Comparison of ENCODE assay signal across 10 mouse cellular contexts in genomic region chr15:103518600-103519385, GRCm38 (mm10). TPM values are rescaled to one million over a fixed set of nuclear protein-coding genes. Genes with fewer than 3 reads are reported as not detected.
DNase-seq lines count a peak whose midpoint lies in the region; ATAC-seq and TF ChIP-seq lines count a peak whose summit lies in the region.
"Had no signal": no experiment of that assay in that cellular context is flagged by ENCODE, and none has a peak within 500 bp of the region (broad histone marks: within the 10 kb centered on the region; RNA-seq: fewer than 3 reads in every experiment).

No protein-coding gene starts in this region.

- peak overlapping the region; percentile 4; the same call in 1 of the 2 replicates for H3K27ac ChIP-seq in stomach, embryonic 14.5 days (ENCODE audit: low read length)
- H3K27ac ChIP-seq in stomach, postnatal 0 days (replicated peaks), result no peak overlapping the region
- peak overlapping the region; percentile 63 for H3K27ac ChIP-seq in embryonic facial prominence, embryonic 12.5 days
- H3K27ac ChIP-seq in hindbrain, postnatal 0 days, result peak overlapping the region; percentile 85
- H3K27ac ChIP-seq: limb, embryonic 13.5 days had no signal

- WGBS in stomach, embryonic 14.5 days, result 28% methylated on average over 5 of the region's 5 CpGs
- WGBS in stomach, postnatal 0 days, result 19% methylated on average over 5 of the region's 5 CpGs
- WGBS in embryonic facial prominence, embryonic 12.5 days, result 13% methylated on average over 5 of the region's 5 CpGs
- WGBS in hindbrain, postnatal 0 days, result 1% methylated on average over 5 of the region's 5 CpGs

- DNase-seq in stomach, postnatal 0 days (ENCODE audit: low spot score), result no peak
- DNase-seq in hindbrain, postnatal 0 days (ENCODE audit: low spot score), result peak; percentile 81
- DNase-seq in gastrocnemius, postnatal 25 days, result no peak
- no peak for DNase-seq in c-Kit-positive CD71-positive TER-119-positive erythroid progenitor cells, embryonic 14.5 days (ENCODE audit: low spot score)

- H3K9me3 ChIP-seq in stomach, embryonic 14.5 days (ENCODE audit: control insufficient read depth, low read depth, low read length), result no peaks in the 10 kb centered on the region
- H3K9me3 ChIP-seq in stomach, postnatal 0 days (ENCODE audit: control insufficient read depth, low read length), result no peaks in the 10 kb centered on the region
- H3K9me3 ChIP-seq in embryonic facial prominence, embryonic 12.5 days, result no peaks in the 10 kb centered on the region
- no peaks in the 10 kb centered on the region for H3K9me3 ChIP-seq in hindbrain, postnatal 0 days (ENCODE audit: low read length)
- H3K9me3 ChIP-seq: limb, embryonic 13.5 days had no signal

- no peak for ATAC-seq in stomach, embryonic 14.5 days (ENCODE audit: insufficient number of reproducible peaks, insufficient read depth, low FRiP score, low read depth)
- ATAC-seq in stomach, postnatal 0 days (ENCODE audit: low FRiP score, low TSS enrichment), result no peak
- ATAC-seq in embryonic facial prominence, embryonic 12.5 days (ENCODE audit: insufficient number of reproducible peaks, insufficient read depth, low FRiP score, low TSS enrichment), result peak; percentile 63
- peak; percentile 67 for ATAC-seq in hindbrain, postnatal 0 days
- no peak for ATAC-seq in megakaryocyte, adult 5-6 weeks (ENCODE audit: poor library complexity, severe bottlenecking)
- ATAC-seq: intestine, embryonic 16.5 days had no signal

- H3K27me3 ChIP-seq in stomach, embryonic 14.5 days (ENCODE audit: control insufficient read depth, insufficient read depth, low read length), result no peaks in the 10 kb centered on the region
- no peaks in the 10 kb centered on the region for H3K27me3 ChIP-seq in stomach, postnatal 0 days (ENCODE audit: control insufficient read depth, insufficient read depth, low read length)
- H3K27me3 ChIP-seq in embryonic facial prominence, embryonic 12.5 days, result no peaks in the 10 kb centered on the region
- H3K27me3 ChIP-seq in hindbrain, postnatal 0 days (ENCODE audit: insufficient read depth, low read length), result no peaks in the 10 kb centered on the region
- H3K27me3 ChIP-seq: limb, embryonic 13.5 days had no signal

- TF ChIP-seq EP300 in stomach, postnatal 0 days (optimal IDR thresholded peaks at IDR 0.05), result no peak

- no peak for TF ChIP-seq CTCF in stomach, postnatal 0 days (IDR thresholded peaks at IDR 0.05; ENCODE audit: low read depth)
- no peak for TF ChIP-seq CTCF in hindbrain, postnatal 0 days (IDR thresholded peaks at IDR 0.05; ENCODE audit: low read depth)

- peaks cover 17% of the 10 kb centered on the region; the same call in 1 of the 2 replicates for H3K4me1 ChIP-seq in stomach, embryonic 14.5 days (ENCODE audit: control insufficient read depth, insufficient read depth, low read length)
- no peaks in the 10 kb centered on the region for H3K4me1 ChIP-seq in stomach, postnatal 0 days (replicated peaks; ENCODE audit: control insufficient read depth, insufficient read depth)
- peaks cover 14% of the 10 kb centered on the region for H3K4me1 ChIP-seq in embryonic facial prominence, embryonic 12.5 days
- H3K4me1 ChIP-seq in hindbrain, postnatal 0 days (ENCODE audit: insufficient read depth, low read length), result peaks cover 42% of the 10 kb centered on the region

- H3K36me3 ChIP-seq in stomach, embryonic 14.5 days (ENCODE audit: control insufficient read depth, insufficient read depth, low read length), result no peaks in the 10 kb centered on the region
- H3K36me3 ChIP-seq in stomach, postnatal 0 days (ENCODE audit: control insufficient read depth, insufficient read depth, low read length), result no peaks in the 10 kb centered on the region
- no peaks in the 10 kb centered on the region for H3K36me3 ChIP-seq in embryonic facial prominence, embryonic 12.5 days
- H3K36me3 ChIP-seq in hindbrain, postnatal 0 days (ENCODE audit: insufficient read depth, low read length), result peaks cover 10% of the 10 kb centered on the region; the same call in 1 of the 2 replicates
- H3K36me3 ChIP-seq: limb, embryonic 13.5 days had no signal

- no peak overlapping the region for H3K4me2 ChIP-seq in stomach, embryonic 14.5 days (replicated peaks; ENCODE audit: low read depth, low read length)
- H3K4me2 ChIP-seq in stomach, postnatal 0 days (replicated peaks; ENCODE audit: low read depth), result no peak overlapping the region
- no peak overlapping the region for H3K4me2 ChIP-seq in embryonic facial prominence, embryonic 12.5 days (replicated peaks)
- H3K4me2 ChIP-seq in hindbrain, postnatal 0 days (ENCODE audit: low read depth, low read length), result peak overlapping the region; percentile 19
- H3K4me2 ChIP-seq: limb, embryonic 13.5 days had no signal

- no peak overlapping the region for H3K9ac ChIP-seq in stomach, embryonic 14.5 days (replicated peaks; ENCODE audit: low read depth, low read length)
- H3K9ac ChIP-seq in stomach, postnatal 0 days (ENCODE audit: low read length), result no peak overlapping the region
- no peak overlapping the region for H3K9ac ChIP-seq in embryonic facial prominence, embryonic 12.5 days
- peak overlapping the region; percentile 15 for H3K9ac ChIP-seq in hindbrain, postnatal 0 days (replicated peaks; ENCODE audit: low read length)
- H3K9ac ChIP-seq: limb, embryonic 13.5 days had no signal

- H3K4me3 ChIP-seq in stomach, embryonic 14.5 days (ENCODE audit: low read depth, low read length), result no peak overlapping the region
- H3K4me3 ChIP-seq in stomach, postnatal 0 days (ENCODE audit: low read depth, low read length), result no peak overlapping the region
- no peak overlapping the region for H3K4me3 ChIP-seq in embryonic facial prominence, embryonic 12.5 days
- H3K4me3 ChIP-seq in hindbrain, postnatal 0 days (ENCODE audit: low read length), result no peak overlapping the region
- H3K4me3 ChIP-seq: limb, embryonic 13.5 days had no signal

RNA-seq across cellular contexts. Expression of gene Pde1b, which starts 16.0 kb away (rescaled TPM):
- 15.4 and 15.8 TPM in 2 replicates for polyA plus RNA-seq in stomach, embryonic 14.5 days (2014; fragmentation: Nextera tagmentation; extraction: Ambion mirVana)
- 5.0 and 5.8 TPM in 2 replicates for polyA plus RNA-seq in stomach, postnatal 0 days (2015; fragmentation: Nextera tagmentation; extraction: Ambion mirVana)
- polyA plus RNA-seq in embryonic facial prominence, embryonic 12.5 days (2016; fragmentation: Nextera tagmentation; extraction: Ambion mirVana), result 8.2 and 9.1 TPM in 2 replicates
- total RNA-seq in hindbrain, postnatal 0 days (2014; rRNA removed), result 116 and 127 TPM in 2 replicates
- 67.2 and 67.6 TPM in 2 replicates for polyA plus RNA-seq in hindbrain, postnatal 0 days (2015; fragmentation: Nextera tagmentation; extraction: Ambion mirVana)
- under 1 TPM; 0.54 to 0.64 TPM for total RNA-seq in gastrocnemius, postnatal 25 days (2021)
- 13.2 and 16.8 TPM in 2 replicates for total RNA-seq in megakaryocyte, adult 5-6 weeks (2015)
- total RNA-seq in megakaryocyte, adult 5-6 weeks (2017), result 8.2 and 12.9 TPM in 2 replicates

RNA-seq across cellular contexts. Expression of gene Ppp1r1a, which starts 19.0 kb away (rescaled TPM):
- 12.9 and 17.4 TPM in 2 replicates for polyA plus RNA-seq in stomach, embryonic 14.5 days (2014; fragmentation: Nextera tagmentation; extraction: Ambion mirVana)
- polyA plus RNA-seq in stomach, postnatal 0 days (2015; fragmentation: Nextera tagmentation; extraction: Ambion mirVana), result 7.1 and 7.7 TPM in 2 replicates
- polyA plus RNA-seq in embryonic facial prominence, embryonic 12.5 days (2016; fragmentation: Nextera tagmentation; extraction: Ambion mirVana), result 21.1 and 22.6 TPM in 2 replicates
- 111 and 122 TPM in 2 replicates for total RNA-seq in hindbrain, postnatal 0 days (2014; rRNA removed)
- polyA plus RNA-seq in hindbrain, postnatal 0 days (2015; fragmentation: Nextera tagmentation; extraction: Ambion mirVana), result 196 and 197 TPM in 2 replicates
- total RNA-seq in gastrocnemius, postnatal 25 days (2021), result 10 to 100 TPM; 85.7 to 90.4 TPM
- not detected in 2 replicates for total RNA-seq in megakaryocyte, adult 5-6 weeks (2015)
- total RNA-seq in megakaryocyte, adult 5-6 weeks (2017), result not detected in 2 replicates
- total RNA-seq: megakaryocyte-erythroid progenitor cell, adult 5-6 weeks had no signal

RNA-seq across cellular contexts. Expression of gene Glycam1, which starts 46.1 kb away (rescaled TPM):
- not detected in 2 replicates for polyA plus RNA-seq in stomach, embryonic 14.5 days (2014; fragmentation: Nextera tagmentation; extraction: Ambion mirVana)
- 1.7 and 3.4 TPM in 2 replicates for polyA plus RNA-seq in stomach, postnatal 0 days (2015; fragmentation: Nextera tagmentation; extraction: Ambion mirVana)
- polyA plus RNA-seq in embryonic facial prominence, embryonic 12.5 days (2016; fragmentation: Nextera tagmentation; extraction: Ambion mirVana), result not detected in 2 replicates
- not detected in 2 replicates for total RNA-seq in hindbrain, postnatal 0 days (2014; rRNA removed)
- not detected in 2 replicates for polyA plus RNA-seq in hindbrain, postnatal 0 days (2015; fragmentation: Nextera tagmentation; extraction: Ambion mirVana)
- total RNA-seq in gastrocnemius, postnatal 25 days (2021), result not detected
- total RNA-seq in megakaryocyte, adult 5-6 weeks (2015), result not detected in 2 replicates
- total RNA-seq in megakaryocyte, adult 5-6 weeks (2017), result not detected in 2 replicates
- total RNA-seq: megakaryocyte-erythroid progenitor cell, adult 5-6 weeks had no signal
- polyA plus RNA-seq: intestine, embryonic 16.5 days; limb, embryonic 13.5 days had no signal

Comparison
In these comparisons a context has a peak if more than half of its experiments do, and no peak if none do; other contexts are left out.
1. ATAC-seq: peak in embryonic facial prominence, embryonic 12.5 days (single experiment) and hindbrain, postnatal 0 days (single experiment); none in stomach, embryonic 14.5 days (single experiment), stomach, postnatal 0 days (single experiment) and megakaryocyte, adult 5-6 weeks (single experiment).